Mouse (Mus musculus): ENCODE data around the gene Sdf2.

Gene Sdf2

GRCm38 (mm10) chr11:78262550-78262949, 17.0 kb downstream of the Sdf2 start:
- peak; percentile 58 for DNase-seq

GRCm38 (mm10) chr11:78265571-78265970, 20.0 kb downstream of the Sdf2 start:
- no peak for DNase-seq

- DNase-seq: no peak
These were observed 26.4 kb downstream of the Sdf2 start for GRCm38 (mm10) chr11:78271986-78272385.

GRCm38 (mm10) chr11:78275596-78275995, 30.1 kb downstream of the Sdf2 start:
- DNase-seq: no peak

- DNase-seq: peak; percentile 28
These were observed 30.6 kb downstream of the Sdf2 start for GRCm38 (mm10) chr11:78276169-78276568.

GRCm38 (mm10) chr11:78278853-78279252, 33.3 kb downstream of the Sdf2 start:
- no peak for DNase-seq

- DNase-seq: no peak
These were observed 34.0 kb downstream of the Sdf2 start for GRCm38 (mm10) chr11:78279586-78279985.

GRCm38 (mm10) chr11:78289146-78289763, 43.7 kb downstream of the Sdf2 start:
- DNase-seq: no peak

- no peak for DNase-seq
These were observed 45.1 kb downstream of the Sdf2 start, which contains the start of gene BC030499 for GRCm38 (mm10) chr11:78290654-78291053. Gene BC030499 (plus strand): TSS chr11:78290841.

GRCm38 (mm10) chr11:78294585-78294984, 49.0 kb downstream of the Sdf2 start:
- no peak for DNase-seq

- no peak for DNase-seq
These were observed 55.4 kb downstream of the Sdf2 start for GRCm38 (mm10) chr11:78300917-78301316.

GRCm38 (mm10) chr11:78301357-78302084, 56.0 kb downstream of the Sdf2 start, which contains the start of gene Spag5:
Gene Spag5 (plus strand): TSS chr11:78301529.
- peak; percentile 92 for DNase-seq
